Mouse (Mus musculus) erythroblast, embryonic 14.5 days (primary cell): ENCODE results near the gene Chsy1. TPM values are rescaled to one million over a fixed set of nuclear protein-coding genes. Genes with fewer than 3 reads are reported as not detected.

Experiments used
- H3K27me3 ChIP-seq: 2 replicates; pipeline ENCODE4 v1.6.1; 2012; ENCODE audit warnings: inconsistent platforms; ENCODE audit not compliant: control insufficient read depth
- H3K36me3 ChIP-seq: 2 replicates; pipeline ENCODE4 v1.6.1; 2012; ENCODE audit warnings: mild to moderate bottlenecking, inconsistent platforms; ENCODE audit not compliant: control insufficient read depth
- H3K4me1 ChIP-seq: 2 replicates; pipeline ENCODE4 v1.6.1; 2012; ENCODE audit warnings: inconsistent platforms; ENCODE audit not compliant: control insufficient read depth
- H3K4me3 ChIP-seq: replicated peaks from 2 replicates; pipeline ENCODE3; 2012; ENCODE audit warnings: moderate library complexity, mild to moderate bottlenecking, inconsistent platforms
- H3K9me3 ChIP-seq: 2 replicates; pipeline ENCODE4 v1.6.1; 2012; ENCODE audit warnings: low read length, inconsistent platforms, mixed read lengths; ENCODE audit not compliant: control insufficient read depth
- GATA1 ChIP-seq: IDR thresholded peaks from 2 replicates; pipeline ENCODE4 v1.6.1; 2012; ENCODE audit warnings: low read length, inconsistent platforms, mixed read lengths
- TAL1 ChIP-seq: IDR thresholded peaks from 3 replicates; pipeline ENCODE4 v1.6.1; 2012; ENCODE audit warnings: low read length, inconsistent platforms, mixed read lengths
- polyA plus RNA-seq: library from polyadenylated mRNA; stranded (reverse); fragments of >175 nt; gene quantifications from 2 replicates; pipeline ENCODE4 v1.2.3, GENCODE M21; 2012

Chsy1 gene
- polyA plus RNA-seq, 1 experiment: 1.4 TPM

DNA sequence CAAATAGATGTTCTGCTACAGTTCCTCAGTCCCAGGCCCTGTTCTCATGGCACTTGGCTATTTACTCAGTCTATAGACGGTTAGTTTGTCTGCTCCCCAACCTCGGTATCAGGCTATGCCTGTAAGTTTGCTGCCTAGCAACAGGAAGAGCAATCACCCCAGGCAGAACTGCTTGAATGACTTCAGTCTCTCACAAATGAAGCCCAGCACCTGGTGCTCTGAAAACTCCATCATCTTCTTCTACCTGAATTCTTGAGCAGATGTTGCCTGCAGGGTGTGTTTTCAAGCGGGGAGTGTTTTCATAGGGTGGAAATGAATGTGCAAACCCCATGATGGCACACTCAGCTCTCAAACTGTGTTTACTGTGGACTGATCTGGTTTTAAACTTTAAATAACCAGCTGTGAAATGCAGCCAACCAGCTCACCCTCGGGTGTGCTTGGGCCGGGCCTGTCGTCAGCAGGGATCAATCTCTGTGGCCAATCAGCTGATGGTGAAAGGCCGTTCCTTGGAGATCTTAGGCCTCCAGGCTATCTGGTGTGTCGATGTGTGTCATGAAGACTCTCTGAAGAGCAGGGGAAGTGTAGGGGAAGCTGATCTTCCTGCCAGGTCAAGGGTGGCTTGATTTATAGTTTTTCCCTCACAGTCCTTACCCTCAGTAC lies 91.6 kb downstream of the Chsy1 start:
- H3K4me3 ChIP-seq: no peak overlapping the region
- H3K36me3 ChIP-seq: peaks cover 5% of the 10 kb centered on the region; the same call in 1 of the 2 replicates
- H3K4me1 ChIP-seq: peaks cover 69% of the 10 kb centered on the region
- H3K9me3 ChIP-seq: no peaks in the 10 kb centered on the region; the same call in 1 of the 2 replicates
- H3K27me3 ChIP-seq: no peaks in the 10 kb centered on the region
- no peak; the same call in 1 of the 2 replicates for TF ChIP-seq GATA1
- TF ChIP-seq TAL1: no peak

DNA sequence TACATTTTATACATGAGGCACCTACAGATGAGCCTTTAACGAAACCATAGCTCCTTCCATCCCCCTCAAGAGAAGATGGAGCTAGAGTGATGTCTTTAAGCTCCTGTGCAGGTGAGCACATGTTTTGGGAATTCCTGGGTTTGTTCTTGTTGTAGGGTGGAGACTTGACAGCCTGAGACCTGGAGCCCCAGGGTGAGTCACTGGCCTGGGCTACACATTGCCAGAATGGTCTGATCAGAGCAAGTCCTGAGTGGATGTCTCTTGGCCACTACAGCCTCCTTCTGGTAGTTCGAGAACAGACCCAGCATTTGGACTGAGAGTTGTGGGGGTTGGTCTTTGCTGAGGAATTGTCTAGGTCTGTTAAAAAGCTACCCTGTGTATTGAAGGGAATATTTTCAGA lies 92.3 kb downstream of the Chsy1 start:
- H3K4me3 ChIP-seq: no peak overlapping the region
- H3K27me3 ChIP-seq: no peaks in the 10 kb centered on the region
- H3K9me3 ChIP-seq: no peaks in the 10 kb centered on the region; the same call in 1 of the 2 replicates
- peaks cover 64% of the 10 kb centered on the region for H3K4me1 ChIP-seq
- TF ChIP-seq TAL1 (no peak), GATA1 (no peak)
- peaks cover 5% of the 10 kb centered on the region; the same call in 1 of the 2 replicates for H3K36me3 ChIP-seq

DNA sequence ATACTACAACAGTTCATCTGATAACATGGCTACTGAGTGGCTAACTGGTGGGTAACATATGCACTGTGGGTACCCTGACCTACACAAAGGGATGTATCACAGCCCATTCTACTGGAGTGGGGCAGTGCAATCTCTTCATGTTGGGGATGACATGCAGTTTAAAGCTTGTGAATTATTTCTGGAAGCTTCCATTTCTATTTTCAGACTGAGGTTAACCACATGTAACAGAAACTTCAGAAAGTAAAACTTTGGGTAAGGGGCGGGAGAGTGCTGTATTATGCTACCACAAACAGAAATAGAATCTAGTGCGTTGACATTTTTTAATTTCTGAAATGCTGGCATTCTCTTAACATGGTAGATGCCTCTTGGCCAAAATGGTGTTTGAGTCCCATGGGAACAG lies 100.6 kb downstream of the Chsy1 start:
- Histone ChIP-seq H3K4me1 (peaks cover 12% of the 10 kb centered on the region), H3K4me3 (no peak overlapping the region), H3K9me3 (peaks cover 7% of the 10 kb centered on the region), H3K36me3 (no peaks in the 10 kb centered on the region), H3K27me3 (peaks cover 2% of the 10 kb centered on the region; the same call in 1 of the 2 replicates)
- TF ChIP-seq GATA1: no peak
- no peak for TF ChIP-seq TAL1

DNA sequence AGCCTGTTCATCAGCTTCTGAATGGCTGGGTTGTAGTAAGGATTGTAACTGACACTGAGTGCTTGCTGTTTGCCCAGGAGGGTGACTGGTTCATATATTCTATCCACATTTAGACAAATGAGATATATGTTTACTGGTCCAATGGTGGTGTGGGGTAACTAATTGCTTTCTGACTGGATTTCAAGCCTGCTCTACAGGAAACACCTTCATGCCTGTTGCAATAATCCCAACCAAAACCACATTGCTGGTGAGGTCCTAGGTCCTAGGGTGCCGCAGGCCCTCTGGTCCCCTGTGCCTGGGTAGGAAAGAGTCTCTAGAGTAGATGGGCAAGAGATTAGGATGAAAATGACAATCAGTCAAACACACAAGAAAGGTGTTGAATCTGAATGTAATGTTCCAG lies 103.6 kb downstream of the Chsy1 start:
- H3K4me3 ChIP-seq: no peak overlapping the region
- H3K9me3 ChIP-seq: no peaks in the 10 kb centered on the region
- H3K36me3 ChIP-seq: no peaks in the 10 kb centered on the region
- H3K27me3 ChIP-seq: peaks cover 2% of the 10 kb centered on the region; the same call in 1 of the 2 replicates
- TF ChIP-seq TAL1: no peak
- TF ChIP-seq GATA1: no peak
- peaks cover 17% of the 10 kb centered on the region for H3K4me1 ChIP-seq

DNA sequence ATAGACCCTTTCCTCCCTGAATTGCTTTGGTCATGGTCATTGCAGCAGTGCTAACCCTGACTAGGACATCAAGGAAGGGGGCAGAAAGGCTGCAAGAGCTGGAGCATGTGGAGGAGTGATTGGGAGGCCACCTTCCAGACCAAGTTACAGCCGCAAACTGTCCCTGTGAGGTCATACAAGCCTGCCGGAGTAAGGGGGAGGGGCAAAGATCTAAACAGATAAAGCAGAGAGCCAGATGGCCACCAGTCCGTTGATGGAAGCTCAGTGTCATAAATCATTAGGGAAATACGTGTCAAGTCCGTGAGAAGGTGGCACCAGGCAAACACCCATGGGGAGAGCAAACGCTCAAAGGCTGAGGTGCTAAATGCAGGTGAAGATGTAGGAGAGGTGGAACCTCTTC lies 105.2 kb downstream of the Chsy1 start:
- peaks cover 2% of the 10 kb centered on the region; the same call in 1 of the 2 replicates for H3K27me3 ChIP-seq
- no peaks in the 10 kb centered on the region for H3K36me3 ChIP-seq
- H3K4me3 ChIP-seq: no peak overlapping the region
- H3K9me3 ChIP-seq: no peaks in the 10 kb centered on the region
- peaks cover 21% of the 10 kb centered on the region for H3K4me1 ChIP-seq
- no peak for TF ChIP-seq TAL1
- no peak for TF ChIP-seq GATA1

DNA sequence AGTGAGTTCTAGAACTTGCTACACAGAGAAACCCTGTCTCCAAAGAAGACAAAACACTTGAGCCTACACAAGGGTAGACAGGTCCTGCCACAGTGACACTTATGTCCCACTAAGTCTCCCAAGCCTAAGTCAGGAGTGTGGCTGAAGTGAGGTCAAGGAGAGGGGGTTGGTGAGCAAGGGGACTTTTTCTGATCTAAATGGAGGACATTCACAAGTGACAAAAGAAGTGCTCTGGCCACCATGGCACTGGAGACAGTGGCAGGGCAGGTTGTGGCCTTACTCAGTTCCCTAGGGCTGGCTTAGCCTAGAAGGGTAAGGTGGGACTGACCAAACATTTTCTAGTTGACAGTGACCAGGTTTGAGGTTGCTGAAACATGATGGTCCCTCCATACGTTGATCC lies 106.6 kb downstream of the Chsy1 start:
- peaks cover 23% of the 10 kb centered on the region for H3K4me1 ChIP-seq

DNA sequence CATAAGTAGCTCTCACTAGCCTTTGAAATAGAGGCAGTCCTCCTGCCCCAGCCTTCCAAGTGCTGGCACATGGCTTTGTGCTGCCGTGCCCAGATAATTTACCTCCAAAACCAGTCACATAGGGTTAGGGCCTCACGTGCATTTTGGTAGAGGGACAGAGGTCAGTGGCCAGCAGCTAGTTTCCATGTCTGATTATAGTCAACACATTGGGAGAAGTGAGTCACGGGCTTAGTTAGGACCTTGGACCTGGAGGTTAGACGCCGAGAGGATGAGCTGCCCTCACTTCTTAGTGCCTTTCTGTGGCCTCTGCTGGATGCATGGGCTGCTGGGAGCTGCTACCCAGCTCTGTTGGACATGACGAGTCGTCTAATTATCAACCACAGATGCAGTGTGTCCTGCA lies 107.7 kb downstream of the Chsy1 start:
- H3K4me3 ChIP-seq: no peak overlapping the region
- no peaks in the 10 kb centered on the region for H3K9me3 ChIP-seq
- H3K27me3 ChIP-seq: no peaks in the 10 kb centered on the region; the same call in 1 of the 2 replicates
- peaks cover 16% of the 10 kb centered on the region for H3K4me1 ChIP-seq
- no peaks in the 10 kb centered on the region for H3K36me3 ChIP-seq
- TF ChIP-seq GATA1 (no peak), TAL1 (no peak)

More for the DNA sequence above, 106.6 kb downstream of the Chsy1 start:
- Histone ChIP-seq H3K4me3 (no peak overlapping the region), H3K36me3 (no peaks in the 10 kb centered on the region), H3K27me3 (peaks cover 2% of the 10 kb centered on the region; the same call in 1 of the 2 replicates), H3K9me3 (no peaks in the 10 kb centered on the region)
- TF ChIP-seq TAL1 (no peak), GATA1 (no peak)

DNA sequence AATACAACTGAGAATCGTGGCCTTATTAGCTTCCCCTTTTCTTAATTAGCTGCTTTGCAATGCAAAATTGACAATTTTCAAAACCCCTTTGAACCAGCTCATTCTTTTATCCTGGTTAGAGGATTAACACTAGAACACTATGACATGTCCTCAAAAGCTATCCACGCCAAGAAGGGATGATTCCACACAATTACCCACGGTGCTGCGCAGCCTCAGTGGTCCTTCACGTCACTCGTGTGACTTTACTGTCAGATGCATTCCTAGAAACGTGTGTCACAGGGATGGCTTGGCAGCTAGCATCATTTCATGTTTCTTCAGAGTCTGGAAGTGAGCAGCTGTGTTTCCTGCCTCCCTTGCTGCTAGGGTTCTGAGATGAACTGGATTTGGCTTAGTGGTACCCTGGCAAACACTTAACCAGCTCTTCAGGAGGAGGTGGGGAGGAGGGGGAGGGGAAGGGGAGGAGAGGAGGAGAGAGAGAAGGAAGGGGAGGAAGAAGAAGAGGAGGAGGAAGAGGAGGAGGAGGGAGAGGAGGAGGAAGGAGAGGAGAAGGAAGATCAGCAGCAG lies 108.3 kb downstream of the Chsy1 start:
- no peaks in the 10 kb centered on the region for H3K36me3 ChIP-seq
- peaks cover 19% of the 10 kb centered on the region for H3K4me1 ChIP-seq
- no peak overlapping the region for H3K4me3 ChIP-seq
- H3K9me3 ChIP-seq: no peaks in the 10 kb centered on the region
- TF ChIP-seq TAL1 (no peak), GATA1 (no peak)
- no peaks in the 10 kb centered on the region; the same call in 1 of the 2 replicates for H3K27me3 ChIP-seq

DNA sequence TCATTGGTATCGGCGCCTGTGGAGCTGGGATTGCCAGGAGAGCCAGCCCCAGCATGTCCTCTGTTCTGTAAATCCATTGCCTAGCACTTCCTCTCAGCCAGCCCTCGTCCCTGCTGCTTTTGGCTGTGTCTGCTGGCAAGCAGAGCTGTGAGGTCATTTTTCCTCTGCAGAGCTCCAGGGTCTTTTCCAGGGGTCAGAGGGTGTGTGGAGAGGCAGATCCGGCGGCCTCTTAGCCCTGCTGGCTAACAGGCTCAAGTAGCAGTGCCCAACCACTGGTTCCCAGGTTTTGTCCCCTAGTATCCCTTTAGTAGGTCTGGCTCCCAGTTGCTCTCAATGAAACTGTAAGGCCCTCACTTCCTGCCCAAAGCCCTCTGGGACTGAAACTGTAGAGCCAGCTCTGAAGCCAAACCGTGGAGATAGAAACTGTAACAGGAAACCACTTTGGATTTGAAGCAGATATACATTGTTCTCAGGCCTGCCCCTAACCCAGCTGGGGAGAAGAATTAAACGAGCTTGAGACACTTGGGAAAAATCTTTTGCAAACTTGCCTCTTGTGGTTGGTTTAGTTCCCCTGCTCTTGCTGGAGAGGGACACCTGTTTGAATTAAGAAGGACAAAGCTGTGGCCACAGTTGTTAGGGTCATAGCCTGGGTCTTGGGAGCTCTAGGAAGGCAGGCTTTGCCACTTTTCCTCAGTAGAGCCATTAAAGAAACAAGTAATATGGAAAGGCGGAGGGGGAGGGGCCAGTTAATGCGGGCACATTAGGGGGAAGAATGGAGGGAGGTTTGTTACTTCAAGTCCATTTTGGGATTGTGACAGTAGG lies 109.1 kb downstream of the Chsy1 start:
- TF ChIP-seq GATA1 (no peak), TAL1 (no peak)
- Histone ChIP-seq H3K27me3 (no peaks in the 10 kb centered on the region; the same call in 1 of the 2 replicates), H3K4me3 (no peak overlapping the region), H3K9me3 (no peaks in the 10 kb centered on the region), H3K36me3 (no peaks in the 10 kb centered on the region), H3K4me1 (peaks cover 22% of the 10 kb centered on the region)
